Mouse (Mus musculus): ENCODE measurements at regions not wholly inside any gene's neighbourhood (a gene's known extent, or its start where the extent isn't known, plus 50 kb on each side); places are given as distances from the start of the nearest gene placed in this dataset.

GRCm38 (mm10) chr2:38420498-38420897 is 81.4 kb downstream of the Lhx2 start:
- H3K27me3 ChIP-seq (ENCODE audit: control insufficient read depth, insufficient read depth, low read length), result peaks cover 8% of the 10 kb centered on the region; the same call in 1 of the 2 replicates
- TF ChIP-seq POLR2A (IDR thresholded peaks at IDR 0.05; ENCODE audit: low read depth, low read length) (no peak), CTCF (IDR thresholded peaks at IDR 0.05; ENCODE audit: extremely low read depth, insufficient read length, insufficient replicate concordance, low read depth, low read length) (no peak)
- no peaks in the 10 kb centered on the region for H3K36me3 ChIP-seq (ENCODE audit: control insufficient read depth, insufficient read depth, low read length)
- no peaks in the 10 kb centered on the region for H3K4me1 ChIP-seq (ENCODE audit: control insufficient read depth, insufficient read depth, insufficient read length, low read length)
- WGBS, result 33% methylated on average over 3 of the region's 3 CpGs
- H3K4me3 ChIP-seq (ENCODE audit: low read depth, low read length), result no peak overlapping the region
- H3K27ac ChIP-seq (ENCODE audit: insufficient read depth, low read depth, low read length), result no peak overlapping the region

- Histone ChIP-seq H3K4me1 (ENCODE audit: control insufficient read depth, insufficient read depth, insufficient read length, low read length) (no peaks in the 10 kb centered on the region), H3K27me3 (ENCODE audit: control insufficient read depth, insufficient read depth, low read length) (peaks cover 8% of the 10 kb centered on the region; the same call in 1 of the 2 replicates), H3K36me3 (ENCODE audit: control insufficient read depth, insufficient read depth, low read length) (no peaks in the 10 kb centered on the region), H3K27ac (ENCODE audit: insufficient read depth, low read depth, low read length) (no peak overlapping the region), H3K4me3 (ENCODE audit: low read depth, low read length) (no peak overlapping the region)
- WGBS, result 48% methylated on average over 3 of the region's 3 CpGs
- TF ChIP-seq POLR2A (IDR thresholded peaks at IDR 0.05; ENCODE audit: low read depth, low read length) (no peak), CTCF (IDR thresholded peaks at IDR 0.05; ENCODE audit: extremely low read depth, insufficient read length, insufficient replicate concordance, low read depth, low read length) (no peak)
Measured at GRCm38 (mm10) chr2:38422406-38422805, 83.3 kb downstream of the Lhx2 start.

GRCm38 (mm10) chr2:38423886-38424277 is 84.8 kb downstream of the Lhx2 start:
- 50% methylated on average over 7 of the region's 7 CpGs for WGBS
- no peak overlapping the region for H3K4me3 ChIP-seq (ENCODE audit: low read depth, low read length)
- H3K27ac ChIP-seq (ENCODE audit: insufficient read depth, low read depth, low read length), result no peak overlapping the region
- H3K36me3 ChIP-seq (ENCODE audit: control insufficient read depth, insufficient read depth, low read length), result no peaks in the 10 kb centered on the region
- no peak for TF ChIP-seq POLR2A (IDR thresholded peaks at IDR 0.05; ENCODE audit: low read depth, low read length)
- no peak for TF ChIP-seq CTCF (IDR thresholded peaks at IDR 0.05; ENCODE audit: extremely low read depth, insufficient read length, insufficient replicate concordance, low read depth, low read length)
- H3K27me3 ChIP-seq (ENCODE audit: control insufficient read depth, insufficient read depth, low read length), result peaks cover 8% of the 10 kb centered on the region; the same call in 1 of the 2 replicates
- no peaks in the 10 kb centered on the region for H3K4me1 ChIP-seq (ENCODE audit: control insufficient read depth, insufficient read depth, insufficient read length, low read length)

GRCm38 (mm10) chr2:38424278-38424931 is 85.3 kb downstream of the Lhx2 start:
- TF ChIP-seq POLR2A (IDR thresholded peaks at IDR 0.05; ENCODE audit: low read depth, low read length) (no peak), CTCF (IDR thresholded peaks at IDR 0.05; ENCODE audit: extremely low read depth, insufficient read length, insufficient replicate concordance, low read depth, low read length) (no peak)
- no peaks in the 10 kb centered on the region for H3K4me1 ChIP-seq (ENCODE audit: control insufficient read depth, insufficient read depth, insufficient read length, low read length)
- peaks cover 8% of the 10 kb centered on the region; the same call in 1 of the 2 replicates for H3K27me3 ChIP-seq (ENCODE audit: control insufficient read depth, insufficient read depth, low read length)
- 17% methylated on average over 21 of the region's 22 CpGs for WGBS
- H3K36me3 ChIP-seq (ENCODE audit: control insufficient read depth, insufficient read depth, low read length), result no peaks in the 10 kb centered on the region
- H3K27ac ChIP-seq (ENCODE audit: insufficient read depth, low read depth, low read length), result no peak overlapping the region
- no peak overlapping the region for H3K4me3 ChIP-seq (ENCODE audit: low read depth, low read length)

GRCm38 (mm10) chr2:38424976-38425375 is 85.9 kb downstream of the Lhx2 start:
- H3K4me1 ChIP-seq (ENCODE audit: control insufficient read depth, insufficient read depth, insufficient read length, low read length), result no peaks in the 10 kb centered on the region
- H3K36me3 ChIP-seq (ENCODE audit: control insufficient read depth, insufficient read depth, low read length), result no peaks in the 10 kb centered on the region
- H3K27ac ChIP-seq (ENCODE audit: insufficient read depth, low read depth, low read length), result no peak overlapping the region
- WGBS, result 36% methylated on average over 9 of the region's 9 CpGs
- no peak overlapping the region for H3K4me3 ChIP-seq (ENCODE audit: low read depth, low read length)
- no peak for TF ChIP-seq POLR2A (IDR thresholded peaks at IDR 0.05; ENCODE audit: low read depth, low read length)
- TF ChIP-seq CTCF (IDR thresholded peaks at IDR 0.05; ENCODE audit: extremely low read depth, insufficient read length, insufficient replicate concordance, low read depth, low read length), result no peak
- peaks cover 8% of the 10 kb centered on the region; the same call in 1 of the 2 replicates for H3K27me3 ChIP-seq (ENCODE audit: control insufficient read depth, insufficient read depth, low read length)

GRCm38 (mm10) chr2:38429752-38430378 is 81.6 kb upstream of the Nek6 start:
- 41% methylated on average over 6 of the region's 6 CpGs for WGBS
- peak; percentile 97 for TF ChIP-seq CTCF (IDR thresholded peaks at IDR 0.05; ENCODE audit: extremely low read depth, insufficient read length, insufficient replicate concordance, low read depth, low read length)
- TF ChIP-seq POLR2A (IDR thresholded peaks at IDR 0.05; ENCODE audit: low read depth, low read length), result no peak
- H3K4me3 ChIP-seq (ENCODE audit: low read depth, low read length), result no peak overlapping the region
- H3K36me3 ChIP-seq (ENCODE audit: control insufficient read depth, insufficient read depth, low read length), result no peaks in the 10 kb centered on the region
- H3K27ac ChIP-seq (ENCODE audit: insufficient read depth, low read depth, low read length), result no peak overlapping the region
- no peaks in the 10 kb centered on the region for H3K27me3 ChIP-seq (ENCODE audit: control insufficient read depth, insufficient read depth, low read length)
- no peaks in the 10 kb centered on the region for H3K4me1 ChIP-seq (ENCODE audit: control insufficient read depth, insufficient read depth, insufficient read length, low read length)

GRCm38 (mm10) chr2:38431546-38431945 is 79.9 kb upstream of the Nek6 start:
- WGBS, result 79% methylated on average over 5 of the region's 5 CpGs
- no peaks in the 10 kb centered on the region for H3K36me3 ChIP-seq (ENCODE audit: control insufficient read depth, insufficient read depth, low read length)
- no peaks in the 10 kb centered on the region for H3K4me1 ChIP-seq (ENCODE audit: control insufficient read depth, insufficient read depth, insufficient read length, low read length)
- H3K4me3 ChIP-seq (ENCODE audit: low read depth, low read length), result no peak overlapping the region
- H3K27ac ChIP-seq (ENCODE audit: insufficient read depth, low read depth, low read length), result no peak overlapping the region
- no peaks in the 10 kb centered on the region for H3K27me3 ChIP-seq (ENCODE audit: control insufficient read depth, insufficient read depth, low read length)
- TF ChIP-seq CTCF (IDR thresholded peaks at IDR 0.05; ENCODE audit: extremely low read depth, insufficient read length, insufficient replicate concordance, low read depth, low read length) (no peak), POLR2A (IDR thresholded peaks at IDR 0.05; ENCODE audit: low read depth, low read length) (no peak)

All from small intestine, adult 2 months (tissue).